Mouse (Mus musculus): Measurements from ENCODE around the gene Cryzl1.
"Not testable (repeated sequence)": the region's sequence is repeated elsewhere in the genome, so short reads cannot be mapped to it uniquely, and the experiment has no call there.

Gene Cryzl1

DNA sequence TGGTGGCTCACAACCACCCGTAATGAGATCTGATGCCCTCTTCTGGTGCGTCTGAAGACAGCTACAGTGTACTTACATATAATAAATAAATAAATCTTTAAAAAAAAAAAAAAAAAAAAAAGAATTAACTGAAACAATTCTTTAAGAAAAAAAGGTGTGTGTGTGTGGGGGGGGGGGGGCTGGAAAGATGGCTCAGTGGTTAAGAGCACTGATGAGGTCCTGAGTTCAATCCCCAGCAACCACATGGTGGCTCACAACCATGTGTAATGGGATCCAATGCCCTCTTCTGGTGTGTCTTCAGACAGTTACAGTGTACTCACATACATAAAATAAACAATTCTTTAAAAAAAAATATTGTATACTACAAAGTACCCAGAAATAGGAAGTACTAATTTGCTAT, 83.4 kb downstream of the Cryzl1 start:
- DNase-seq (ENCODE audit: low read depth, low spot score), result not testable (repeated sequence)

DNA sequence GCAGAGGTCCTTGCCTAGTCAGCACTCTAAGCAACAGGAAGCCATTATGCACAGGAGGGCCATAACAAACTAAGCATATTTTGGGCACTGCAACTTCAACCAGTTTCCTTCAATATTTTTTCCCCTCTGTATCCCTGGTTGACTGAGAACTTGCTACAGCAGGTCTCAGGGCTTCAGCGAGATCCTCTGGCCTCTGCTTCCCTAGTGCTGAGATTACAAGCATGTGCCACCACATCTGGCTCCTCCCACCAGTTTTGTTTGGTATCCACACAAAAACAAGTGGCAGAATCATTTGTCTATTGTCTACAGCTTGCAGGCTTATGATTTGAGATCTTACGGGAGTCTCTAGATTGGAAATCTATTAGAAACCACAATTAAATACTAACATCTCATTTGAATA, 83.9 kb downstream of the Cryzl1 start:
- no peak for DNase-seq (ENCODE audit: low read depth, low spot score)

DNA sequence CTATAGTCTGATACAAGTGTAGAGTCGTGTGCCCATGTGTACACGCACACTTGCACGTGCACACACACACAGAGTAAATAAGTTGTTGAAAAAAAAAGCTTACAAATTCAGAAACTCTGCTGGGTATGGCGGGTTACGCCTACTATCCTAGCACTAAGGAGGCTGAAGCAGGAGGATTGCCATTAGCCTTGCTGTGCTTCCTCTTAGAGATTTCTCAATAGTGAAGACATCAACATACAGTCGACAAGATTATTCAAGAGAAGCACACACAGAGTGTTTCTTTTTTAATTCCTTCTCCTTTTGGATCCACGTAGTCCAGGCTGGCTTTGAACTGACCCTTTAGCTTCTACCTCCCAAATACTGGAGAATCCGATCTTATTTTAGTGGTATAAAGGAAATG, 88.6 kb downstream of the Cryzl1 start:
- DNase-seq (ENCODE audit: low read depth, low spot score), result no peak

DNA sequence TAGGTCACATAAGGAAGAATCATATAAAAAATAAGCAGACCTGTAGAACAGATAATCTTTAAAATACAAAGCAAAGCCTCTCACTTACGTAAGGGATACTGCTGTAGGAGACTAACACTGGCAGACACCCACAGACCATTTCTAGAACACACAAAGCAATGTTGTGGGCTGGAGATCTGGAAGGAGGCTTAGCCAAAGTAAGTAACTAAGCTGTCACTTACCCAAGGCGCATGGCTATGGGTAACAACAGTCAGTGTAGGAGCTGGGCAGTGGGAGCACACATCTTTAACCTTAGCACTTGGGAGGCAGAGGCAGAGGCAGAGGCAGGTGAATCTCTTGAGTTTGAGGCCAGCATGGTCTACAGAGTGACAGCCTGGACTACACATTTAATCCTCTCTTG, 89.1 kb downstream of the Cryzl1 start:
- DNase-seq (ENCODE audit: low read depth, low spot score), result no peak

Data from CD4-positive helper T cell, adult 2 months (primary cell).